Mouse (Mus musculus) liver, embryonic 16.5 days (tissue): ENCODE measurements around the gene Cnn2. TPM values are rescaled to one million over a fixed set of nuclear protein-coding genes. Genes with fewer than 3 reads are reported as not detected.

Source experiments
- ATAC-seq: fragments of 200-750 bp; cut with Nextera tagmentation; 2 replicates; pipeline ENCODE4 v1.8.0; 2017; ENCODE audit warnings: low read depth, mild to moderate bottlenecking, moderate number of reproducible peaks, moderate library complexity
- H3K27ac ChIP-seq: fragments of 300-500 bp; sonication (generic); 2 replicates; pipeline ENCODE4 v1.5.1; 2014; ENCODE audit warnings: mild to moderate bottlenecking, low read length
- H3K27me3 ChIP-seq: fragments of 300-500 bp; sonication (generic); 2 replicates; pipeline ENCODE4 v1.6.1; 2014; ENCODE audit warnings: low read depth, low read length, mixed read lengths; ENCODE audit not compliant: control insufficient read depth, insufficient read depth
- H3K36me3 ChIP-seq: fragments of 300-500 bp; sonication (generic); 2 replicates; pipeline ENCODE4 v1.6.1; 2014; ENCODE audit warnings: mild to moderate bottlenecking; ENCODE audit not compliant: control insufficient read depth, insufficient read depth
- H3K4me1 ChIP-seq: fragments of 300-500 bp; sonication (generic); 2 replicates; pipeline ENCODE4 v1.6.1; 2014; ENCODE audit warnings: low read depth, low read length, mixed read lengths; ENCODE audit not compliant: control insufficient read depth
- H3K4me2 ChIP-seq: fragments of 300-500 bp; sonication (generic); 2 replicates; pipeline ENCODE4 v1.6.1; 2014; ENCODE audit warnings: low read depth, low read length, mixed read lengths
- H3K4me3 ChIP-seq: fragments of 300-500 bp; sonication (generic); 2 replicates; pipeline ENCODE4 v1.5.1; 2014; ENCODE audit warnings: low read depth, mild to moderate bottlenecking, low read length
- H3K9ac ChIP-seq: fragments of 300-500 bp; sonication (generic); 2 replicates; pipeline ENCODE4 v1.6.1; 2014; ENCODE audit warnings: low read depth, low read length
- H3K9me3 ChIP-seq: fragments of 300-500 bp; sonication (generic); replicated peaks from 2 replicates; pipeline ENCODE4 v1.6.1; 2016; ENCODE audit warnings: low read length; ENCODE audit not compliant: control insufficient read depth
- WGBS: fragments of 180-500 bp; shearing (Covaris S2); extraction: QIAGEN DNeasy Blood & Tissue Kit; methylation state at CpG from one replicate; pipeline ENCODE4 v1.1.7; 2014; ENCODE audit not compliant: insufficient replicate concordance; 5-methylcytosine and 5-hydroxymethylcytosine counted together
- polyA plus RNA-seq: library from polyadenylated mRNA; unstranded; fragments of >200 nt; fragmentation: Nextera tagmentation; extraction: Ambion mirVana; gene quantifications from 2 replicates; pipeline ENCODE4 v1.2.1, GENCODE M21; 2015

Gene Cnn2
- polyA plus RNA-seq = 42.5 and 44.9 TPM in 2 replicates

GRCm38 (mm10) chr10:79988506-79989271 is at the start of gene Cnn2:
TSS of gene Cnn2 (plus strand) at chr10:79988584.
- Histone ChIP-seq H3K9me3 (no peaks in the 10 kb centered on the region; the same call in 1 of the 2 replicates), H3K36me3 (peaks cover 4% of the 10 kb centered on the region; the same call in 1 of the 2 replicates), H3K4me3 (peak within 1 kb of the TSS; percentile 64), H3K4me1 (peaks cover 39% of the 10 kb centered on the region), H3K9ac (peak within 1 kb of the TSS; percentile 58), H3K27ac (peak within 1 kb of the TSS; percentile 99), H3K4me2 (peak within 1 kb of the TSS; percentile 71), H3K27me3 (peaks cover 28% of the 10 kb centered on the region)
- WGBS = under 1% methylated on average over 59 of the region's 59 CpGs
- no peak for ATAC-seq

GRCm38 (mm10) chr10:79940749-79941148 is 47.6 kb upstream of the Cnn2 start:
- WGBS = 18% methylated on average over 7 of the region's 7 CpGs
- Histone ChIP-seq H3K9ac (no peak overlapping the region), H3K4me1 (peaks cover 68% of the 10 kb centered on the region), H3K36me3 (no peaks in the 10 kb centered on the region), H3K27me3 (no peaks in the 10 kb centered on the region), H3K9me3 (no peaks in the 10 kb centered on the region), H3K27ac (no peak overlapping the region), H3K4me2 (no peak overlapping the region), H3K4me3 (no peak overlapping the region)
- no peak for ATAC-seq

- no peak overlapping the region for H3K9ac ChIP-seq
- H3K4me2 ChIP-seq = no peak overlapping the region
- no peak overlapping the region for H3K4me3 ChIP-seq
- peaks cover 65% of the 10 kb centered on the region for H3K4me1 ChIP-seq
- no peaks in the 10 kb centered on the region for H3K9me3 ChIP-seq
- no peak for ATAC-seq
- peak overlapping the region; percentile 28 for H3K27ac ChIP-seq
- H3K36me3 ChIP-seq = 0 out of 2 replicates have a peak, but pooled peaks cover 2% of the 10 kb centered on the region
- no peaks in the 10 kb centered on the region for H3K27me3 ChIP-seq
- 52% methylated on average over 1 of the region's 1 CpGs for WGBS
Measured at GRCm38 (mm10) chr10:79942988-79943387, 45.4 kb upstream of the Cnn2 start.

- WGBS = 26% methylated on average over 9 of the region's 9 CpGs
- H3K9me3 ChIP-seq = no peaks in the 10 kb centered on the region
- 0 out of 2 replicates have a peak, but pooled peaks cover 2% of the 10 kb centered on the region for H3K36me3 ChIP-seq
- peak overlapping the region; percentile 42; the same call in 1 of the 2 replicates for H3K27ac ChIP-seq
- peak; percentile 32 for ATAC-seq
- no peak overlapping the region for H3K4me3 ChIP-seq
- H3K4me1 ChIP-seq = peaks cover 60% of the 10 kb centered on the region
- H3K4me2 ChIP-seq = no peak overlapping the region
- no peaks in the 10 kb centered on the region for H3K27me3 ChIP-seq
- H3K9ac ChIP-seq = peak overlapping the region; percentile 7; the same call in 1 of the 2 replicates
Measured at GRCm38 (mm10) chr10:79943471-79943901, 44.9 kb upstream of the Cnn2 start.

- ATAC-seq = no peak
- H3K27me3 ChIP-seq = no peaks in the 10 kb centered on the region
- H3K9me3 ChIP-seq = no peaks in the 10 kb centered on the region
- H3K27ac ChIP-seq = peak overlapping the region; percentile 52
- H3K4me3 ChIP-seq = no peak overlapping the region
- H3K36me3 ChIP-seq = peaks cover 7% of the 10 kb centered on the region; the same call in 1 of the 2 replicates
- 59% methylated on average over 16 of the region's 16 CpGs for WGBS
- peaks cover 45% of the 10 kb centered on the region for H3K4me1 ChIP-seq
- H3K4me2 ChIP-seq = no peak overlapping the region; the same call in 1 of the 2 replicates
- H3K9ac ChIP-seq = no peak overlapping the region; the same call in 1 of the 2 replicates
Measured at GRCm38 (mm10) chr10:79945507-79946234, 42.7 kb upstream of the Cnn2 start.

GRCm38 (mm10) chr10:79946752-79947322 is 41.5 kb upstream of the Cnn2 start:
- Histone ChIP-seq H3K36me3 (peaks cover 14% of the 10 kb centered on the region; the same call in 1 of the 2 replicates), H3K4me3 (peak overlapping the region; percentile 21), H3K9me3 (no peaks in the 10 kb centered on the region), H3K9ac (peak overlapping the region; percentile 40), H3K4me2 (peak overlapping the region; percentile 33), H3K27ac (peak overlapping the region; percentile 69), H3K27me3 (no peaks in the 10 kb centered on the region), H3K4me1 (peaks cover 45% of the 10 kb centered on the region)
- WGBS = 9% methylated on average over 7 of the region's 7 CpGs
- peak; percentile 50 for ATAC-seq

- peaks cover 14% of the 10 kb centered on the region; the same call in 1 of the 2 replicates for H3K36me3 ChIP-seq
- H3K4me1 ChIP-seq = peaks cover 45% of the 10 kb centered on the region
- no peaks in the 10 kb centered on the region for H3K9me3 ChIP-seq
- no peak for ATAC-seq
- no peak overlapping the region for H3K27ac ChIP-seq
- H3K4me3 ChIP-seq = no peak overlapping the region
- no peaks in the 10 kb centered on the region for H3K27me3 ChIP-seq
- 58% methylated on average over 6 of the region's 6 CpGs for WGBS
- H3K4me2 ChIP-seq = no peak overlapping the region
- no peak overlapping the region for H3K9ac ChIP-seq
Measured at GRCm38 (mm10) chr10:79947502-79947901, 40.9 kb upstream of the Cnn2 start.

- Histone ChIP-seq H3K9ac (no peak overlapping the region), H3K4me3 (no peak overlapping the region), H3K27me3 (no peaks in the 10 kb centered on the region), H3K9me3 (no peaks in the 10 kb centered on the region), H3K4me1 (peaks cover 24% of the 10 kb centered on the region), H3K27ac (no peak overlapping the region), H3K4me2 (0 out of 2 replicates have a peak overlapping the region, but pooled peaks have one; percentile 9), H3K36me3 (peaks cover 14% of the 10 kb centered on the region; the same call in 1 of the 2 replicates)
- WGBS = 73% methylated on average over 4 of the region's 4 CpGs
- ATAC-seq = peak; percentile 25
Measured at GRCm38 (mm10) chr10:79949873-79950272, 38.5 kb upstream of the Cnn2 start.
